Mouse (Mus musculus): ENCODE measurements at regions not wholly inside any gene's neighbourhood (a gene's known extent, or its start where the extent isn't known, plus 50 kb on each side); places are given as distances from the start of the nearest gene placed in this dataset.
"Not testable (repeated sequence)": the region's sequence is repeated elsewhere in the genome, so short reads cannot be mapped to it uniquely, and the experiment has no call there.

DNA sequence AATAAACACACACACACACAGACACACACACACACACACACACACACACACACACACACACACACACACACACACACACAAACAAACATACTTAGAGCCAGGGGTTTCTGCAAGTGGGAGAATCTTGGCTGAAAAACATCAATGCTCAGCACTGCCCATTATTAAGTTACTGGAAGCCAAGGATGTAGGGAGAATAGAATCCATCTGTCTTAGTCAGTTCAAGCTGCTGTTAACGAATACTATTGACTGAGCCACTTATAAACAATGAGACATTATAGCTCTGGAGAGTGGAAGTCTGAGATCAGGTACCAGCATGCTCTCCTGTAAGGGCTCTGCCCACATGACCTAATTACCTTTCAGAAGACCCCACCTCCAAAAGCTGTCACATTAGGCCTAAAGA, 87.4 kb downstream of the Fam174b start:
- DNase-seq (ENCODE audit: low spot score): no peak

GRCm38 (mm10) chr7:73830581-73830980, 90.5 kb downstream of the Fam174b start:
- DNase-seq (ENCODE audit: low spot score): no peak

- DNase-seq (ENCODE audit: low spot score): no peak
Observed at GRCm38 (mm10) chr7:73840381-73840780, 100.3 kb downstream of the Fam174b start.

DNA sequence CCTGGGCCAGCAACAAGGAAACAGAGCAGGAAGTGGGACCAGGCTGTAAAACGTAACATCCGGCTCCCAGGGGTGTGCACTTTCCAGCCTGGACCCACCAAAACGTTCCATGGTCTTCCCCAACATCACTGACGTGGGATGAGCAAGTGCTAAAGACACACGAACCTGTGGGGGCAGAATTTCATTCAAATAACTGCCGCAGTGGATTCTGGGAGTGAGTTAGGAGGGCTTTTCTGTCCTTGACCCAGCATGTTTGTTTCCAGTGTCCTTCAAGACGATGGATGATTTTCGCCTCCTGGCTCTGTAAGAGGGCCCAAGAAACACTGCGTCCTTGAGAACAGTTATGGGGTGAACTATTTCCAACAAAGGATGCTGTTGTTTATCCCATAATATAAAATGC, 112.1 kb downstream of the Fam174b start:
- no peak for DNase-seq (ENCODE audit: low spot score)

DNA sequence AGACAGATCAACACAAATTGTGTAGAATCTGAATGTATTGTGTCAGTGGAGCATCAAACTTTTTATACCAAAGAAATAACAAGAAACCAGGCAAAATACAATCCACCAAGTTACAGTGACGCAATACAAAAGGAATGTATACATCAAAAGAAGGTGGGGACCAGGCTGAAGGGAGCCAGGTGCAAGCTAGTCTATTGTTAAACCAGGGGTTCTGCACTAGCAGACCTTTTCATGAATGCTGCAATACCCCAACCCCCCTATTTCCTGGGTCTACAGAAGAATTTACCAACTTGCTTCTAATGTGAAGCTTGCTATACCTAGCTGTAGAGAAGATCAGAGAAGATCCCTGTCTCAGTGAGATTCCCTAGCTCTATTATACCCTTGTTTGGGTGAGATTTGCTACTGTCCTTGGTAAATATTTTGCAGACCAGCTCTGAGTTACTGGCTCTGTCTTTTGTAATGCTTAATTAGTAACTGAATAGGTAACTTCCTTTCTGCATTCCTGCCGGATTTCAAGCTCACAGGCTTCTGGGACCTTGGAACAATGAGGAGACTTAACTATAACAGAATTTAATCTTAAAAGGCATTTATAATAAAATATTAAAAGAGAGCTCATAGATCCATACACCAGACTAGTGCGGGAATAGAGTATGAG, 113.3 kb downstream of the Fam174b start:
- not testable (repeated sequence) for DNase-seq (ENCODE audit: low spot score)

DNA sequence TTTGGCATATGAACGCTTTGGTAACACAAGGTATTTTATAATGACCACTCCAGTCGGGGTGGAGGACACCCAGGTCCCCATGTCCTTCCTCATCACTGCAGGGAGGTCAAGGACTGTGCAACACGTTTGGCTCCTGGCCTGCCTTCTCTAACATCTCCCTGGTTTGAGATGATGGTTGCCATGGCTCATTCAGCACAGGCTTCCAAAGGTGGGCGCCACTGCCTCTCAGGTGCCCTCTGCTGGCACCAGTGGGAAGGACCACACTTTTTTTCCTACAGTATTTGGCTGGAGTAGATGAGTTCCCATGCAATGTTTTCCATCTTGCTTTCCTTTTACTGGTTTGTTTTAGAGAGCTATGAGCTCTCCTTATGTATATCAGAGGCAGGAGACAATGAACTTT, 115.4 kb downstream of the Fam174b start:
- peak; percentile 8 for DNase-seq (ENCODE audit: low spot score)

DNA sequence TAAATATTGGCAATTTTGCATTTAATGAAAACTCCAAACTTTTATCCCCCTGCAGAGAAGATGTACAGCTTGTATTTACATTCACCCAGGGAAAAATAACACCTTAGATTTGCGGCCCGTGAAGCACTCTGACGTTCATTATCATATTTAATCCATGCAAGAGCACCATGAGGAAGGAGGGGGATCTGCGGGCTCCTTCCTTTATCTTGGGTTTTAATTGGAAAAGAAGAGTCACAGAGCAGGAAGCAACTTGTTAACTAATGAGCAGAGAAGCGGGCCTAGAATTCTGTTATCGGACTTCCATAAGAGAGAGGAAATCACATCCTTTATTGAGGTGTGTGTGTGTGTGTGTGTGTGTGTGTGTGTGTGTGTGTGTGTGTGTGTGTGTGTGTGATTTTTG, 116.8 kb downstream of the Fam174b start:
- no peak for DNase-seq (ENCODE audit: low spot score)

DNA sequence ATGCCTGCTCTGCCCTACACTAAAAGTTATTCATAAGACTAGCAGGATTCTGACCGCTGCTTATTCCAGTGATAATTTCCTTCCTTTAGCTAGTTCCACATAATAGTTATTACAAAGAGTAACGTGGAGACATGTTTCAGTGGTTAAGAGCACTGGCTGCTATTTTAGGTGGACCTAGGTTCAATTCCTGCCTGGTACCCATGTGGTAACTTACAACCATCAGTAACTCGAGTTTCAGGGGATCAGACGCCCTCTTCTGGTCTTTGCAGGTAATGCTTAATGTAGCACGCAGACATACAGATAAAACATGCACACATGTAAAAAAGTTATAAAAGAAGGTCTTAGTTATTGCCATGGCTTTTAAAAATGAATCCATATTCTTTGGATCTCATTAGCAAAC, 125.0 kb downstream of the Fam174b start:
- no peak for DNase-seq (ENCODE audit: low spot score)

DNA sequence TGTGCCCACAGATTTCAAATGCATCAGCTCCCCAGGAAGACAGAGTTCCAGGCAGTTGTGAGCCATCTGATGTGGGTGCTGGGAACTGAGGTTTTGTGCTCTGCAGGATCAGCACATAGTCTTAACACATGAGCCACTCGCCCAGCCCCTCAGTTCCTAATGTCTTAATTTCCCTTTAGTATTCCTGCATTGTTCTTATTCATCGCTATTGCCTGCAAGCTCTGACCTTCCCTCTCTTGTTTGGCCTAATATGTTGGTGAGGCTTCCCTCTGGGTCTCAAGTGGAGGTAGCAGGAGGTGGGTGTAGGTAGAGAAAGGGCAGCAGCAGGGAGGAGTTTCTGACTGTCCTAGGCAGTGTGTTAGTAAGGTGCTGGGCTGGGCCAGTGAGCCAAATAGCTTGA, 132.1 kb downstream of the Fam174b start:
- DNase-seq (ENCODE audit: low spot score): no peak

GRCm38 (mm10) chr7:73881252-73882042, 132.0 kb downstream of the St8sia2 start:
- DNase-seq (ENCODE audit: low spot score): no peak

DNA sequence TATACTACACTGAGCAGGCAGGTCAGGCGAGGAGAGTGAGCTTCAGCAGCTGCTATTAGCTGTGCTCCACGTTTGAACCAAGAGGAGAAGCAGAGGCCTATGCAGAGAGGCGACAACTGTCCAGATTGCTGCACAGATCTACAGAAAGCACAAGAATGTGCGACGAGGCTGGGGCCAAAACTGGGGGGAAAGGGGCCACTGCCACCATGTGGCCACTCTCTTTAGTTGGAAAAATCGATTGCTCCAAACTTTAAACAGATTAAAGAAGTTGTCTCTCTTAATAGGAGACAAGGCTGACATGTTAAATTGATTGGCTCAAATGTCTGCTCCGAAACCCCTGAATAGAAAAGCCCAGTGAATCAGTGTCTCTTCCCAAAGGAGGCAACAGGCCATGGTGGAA, 127.3 kb downstream of the St8sia2 start:
- no peak for DNase-seq (ENCODE audit: low spot score)
